Mouse (Mus musculus): ENCODE measurements around the gene Col15a1.
A peak's percentile ranks its signal among the peaks of the same experiment; 100 is the strongest.

The Col15a1 gene

DNA sequence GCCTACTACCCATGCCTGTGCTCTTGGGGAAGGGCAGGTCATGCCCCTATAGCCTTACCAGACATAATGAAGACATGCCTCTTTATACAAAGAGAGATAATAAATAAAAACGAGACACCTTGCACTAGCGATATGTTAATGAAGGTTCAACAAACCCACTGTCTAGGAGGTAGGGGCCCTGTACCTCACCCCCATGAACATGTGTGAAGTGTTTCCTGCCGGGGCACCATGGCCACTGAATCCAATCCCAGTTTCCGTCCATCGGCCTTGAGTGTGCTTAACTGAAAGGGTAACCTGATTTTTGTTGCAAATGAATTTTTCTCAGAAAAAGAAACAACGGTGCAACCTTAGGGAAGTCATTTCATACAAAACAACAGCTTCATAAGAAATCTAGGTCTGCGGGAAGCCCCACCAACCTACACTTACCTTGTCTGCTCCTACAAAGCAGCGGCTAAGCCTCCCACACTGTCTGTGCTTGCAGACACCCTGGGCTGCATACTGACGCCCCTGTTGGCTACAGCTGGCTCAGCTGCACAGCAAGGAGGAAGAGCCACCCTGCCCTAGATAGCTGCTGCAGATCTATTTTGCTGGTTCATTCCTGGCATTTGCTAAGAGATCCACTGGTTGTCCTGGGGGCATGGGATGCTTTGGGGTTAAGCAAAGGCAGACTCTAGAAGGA lies 64.6 kb downstream of the Col15a1 start:
- DNase-seq (ENCODE audit: inconsistent ontology term), result no peak

DNA sequence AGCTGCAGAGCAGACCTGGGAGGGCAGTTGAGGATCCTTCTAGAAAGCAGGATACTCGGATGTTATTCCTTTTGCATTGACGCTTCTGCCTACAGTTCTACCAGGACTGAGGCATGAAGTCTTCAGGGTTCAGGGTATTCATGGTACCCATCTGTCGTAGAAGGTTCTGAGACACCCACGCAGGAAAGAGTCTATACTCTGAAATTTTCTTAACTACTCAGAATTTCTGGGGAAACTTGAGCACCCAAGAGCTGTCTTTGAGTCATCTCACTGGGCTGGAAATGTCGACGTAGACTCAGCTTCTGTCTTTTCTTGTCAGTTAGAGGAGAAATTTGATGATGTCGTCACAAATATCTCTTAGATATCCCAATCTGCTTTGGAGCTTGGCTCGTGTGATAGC lies 65.8 kb downstream of the Col15a1 start:
- DNase-seq (ENCODE audit: inconsistent ontology term), result no peak

DNA sequence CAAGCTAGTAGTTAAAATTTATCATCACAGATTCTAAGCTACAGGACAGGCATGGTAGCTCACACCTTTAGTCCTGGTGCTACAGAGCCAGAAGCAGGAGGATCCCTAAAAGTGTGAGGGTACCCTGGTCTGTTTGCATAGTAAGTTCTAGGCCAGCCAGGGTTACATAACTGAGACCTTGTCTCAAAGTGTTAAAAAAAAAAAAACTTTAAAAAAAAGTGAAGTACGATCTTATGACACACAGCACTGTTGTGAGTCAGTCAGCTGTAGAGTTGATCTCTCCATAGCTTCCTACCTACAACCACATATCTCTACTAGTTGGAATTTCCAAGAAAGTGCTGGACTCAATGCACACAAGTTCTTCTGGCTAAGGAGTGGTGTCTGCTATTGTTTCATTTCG lies 67.0 kb downstream of the Col15a1 start:
- DNase-seq (ENCODE audit: inconsistent ontology term), result no peak

DNA sequence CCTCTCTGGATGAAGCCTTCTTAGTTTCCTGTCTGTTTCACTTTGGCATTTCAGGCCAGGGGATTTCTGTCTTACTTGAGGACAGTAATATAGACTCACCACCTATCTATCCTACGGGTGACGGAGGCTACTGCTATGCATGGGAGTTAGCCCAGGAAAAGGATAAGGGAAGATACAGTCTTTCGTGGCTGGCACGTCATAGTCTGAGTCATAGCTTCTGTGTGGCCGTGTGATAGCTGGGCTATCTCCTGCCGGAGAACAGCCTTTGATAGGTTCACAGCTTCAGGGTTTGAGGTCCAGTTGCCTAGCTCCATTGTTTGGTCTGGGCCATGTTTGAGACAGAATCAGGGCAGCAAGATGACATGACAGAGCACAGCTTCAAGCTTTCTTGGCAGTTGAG lies 70.4 kb downstream of the Col15a1 start:
- DNase-seq (ENCODE audit: inconsistent ontology term), result no peak

DNA sequence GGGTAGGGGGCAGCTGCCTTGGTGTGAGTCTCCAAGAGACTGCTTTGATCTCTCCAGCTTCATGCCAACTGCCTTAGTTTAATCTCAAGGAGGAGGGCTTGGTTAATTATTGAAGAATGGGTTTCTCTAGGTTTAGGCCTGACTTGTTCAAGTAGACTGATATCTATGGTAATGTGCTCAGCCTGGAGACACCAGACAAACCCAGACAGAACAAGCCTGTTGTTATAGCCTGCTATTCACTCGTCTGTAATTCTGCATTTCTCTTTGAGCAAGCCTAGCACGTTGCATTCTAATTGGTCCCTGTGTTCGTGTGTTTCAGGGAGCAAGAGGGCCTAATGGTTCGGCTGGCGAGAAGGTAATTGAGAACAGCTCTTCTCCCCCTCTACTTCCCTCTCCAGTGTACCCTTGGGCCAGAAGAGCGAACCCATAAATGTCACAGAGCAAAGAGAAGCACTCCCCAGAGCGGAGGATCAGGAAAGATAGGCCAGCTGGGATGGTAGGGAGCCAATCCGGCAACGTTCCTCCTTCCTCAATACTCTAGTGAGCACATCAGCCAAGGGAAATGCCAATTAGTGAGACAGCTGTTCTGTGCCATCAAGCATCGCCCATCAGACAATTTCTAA lies 71.2 kb downstream of the Col15a1 start:
- no peak for DNase-seq (ENCODE audit: inconsistent ontology term)

DNA sequence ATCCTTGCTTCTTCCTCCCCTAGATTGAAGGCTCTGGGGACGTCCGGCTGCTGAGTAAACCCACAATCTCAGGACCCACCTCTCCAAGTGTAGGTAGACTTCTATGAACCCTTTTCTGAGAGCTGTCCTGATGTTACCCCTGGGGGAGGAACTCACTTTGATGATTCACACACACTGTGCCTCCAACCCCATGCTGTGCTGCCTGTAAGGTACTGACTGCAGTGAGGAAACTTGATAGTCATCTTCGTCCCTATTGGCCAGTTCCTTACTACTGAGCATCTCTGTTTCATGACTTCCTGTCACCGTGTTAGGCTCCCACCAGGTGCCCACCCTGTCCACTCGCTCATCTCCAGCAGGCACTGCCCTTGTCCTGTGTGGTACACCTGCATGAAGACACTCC lies 72.2 kb downstream of the Col15a1 start:
- no peak for DNase-seq (ENCODE audit: inconsistent ontology term)

DNA sequence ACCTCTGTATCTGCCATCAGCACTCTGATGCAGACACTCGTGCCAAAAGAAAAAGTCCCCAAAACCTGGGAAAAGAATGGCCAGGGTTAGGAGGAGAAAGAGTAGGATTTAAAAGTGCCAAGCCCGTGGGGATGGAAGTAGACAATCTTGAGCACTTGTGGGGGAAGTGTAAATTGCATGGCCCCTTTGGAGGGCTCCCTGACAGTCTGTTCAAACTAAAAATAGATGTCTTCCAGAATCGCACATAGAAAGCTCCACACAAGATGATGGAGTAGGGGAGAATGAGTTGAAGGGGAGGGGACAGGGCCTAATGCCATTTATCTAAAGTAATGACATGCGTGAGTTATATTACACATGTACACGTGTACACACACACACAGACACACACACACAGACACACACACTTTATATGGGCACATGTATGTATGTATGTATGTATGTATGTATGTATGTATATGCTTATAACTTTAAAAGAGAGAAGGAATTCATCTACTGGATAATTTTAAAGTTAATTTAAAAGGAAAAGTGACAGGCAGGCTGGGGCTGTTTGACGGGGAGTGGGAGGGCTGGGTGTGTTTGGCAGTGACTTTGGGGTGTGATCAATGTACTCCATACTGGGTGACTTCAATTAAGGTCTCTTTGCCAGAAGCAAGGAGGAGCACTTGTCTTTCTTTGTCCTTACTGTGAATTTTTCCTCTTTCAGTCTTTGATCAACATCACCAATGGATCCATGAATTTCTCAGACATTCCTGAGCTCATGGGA lies 74.1 kb downstream of the Col15a1 start:
- no peak for DNase-seq (ENCODE audit: inconsistent ontology term)

DNA sequence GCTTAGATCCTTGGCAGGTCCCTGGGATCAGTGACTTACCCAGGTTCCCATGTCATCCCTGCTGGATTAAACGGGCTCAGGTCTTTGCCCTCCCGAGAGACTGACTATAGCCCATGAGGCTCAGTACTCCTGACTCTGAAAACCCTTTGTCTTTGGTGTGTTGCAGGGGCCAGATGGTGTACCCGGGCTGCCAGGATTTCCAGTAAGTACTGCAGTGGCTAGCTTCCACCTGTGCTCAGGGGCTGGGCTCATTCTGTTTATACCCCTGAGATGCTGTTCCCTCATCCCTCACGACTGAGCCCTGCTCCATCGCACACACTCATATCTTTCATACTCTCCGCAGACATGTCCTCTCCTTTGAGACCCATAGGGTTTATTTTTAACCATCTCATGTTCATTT lies 76.3 kb downstream of the Col15a1 start:
- DNase-seq (ENCODE audit: inconsistent ontology term), result no peak

DNA sequence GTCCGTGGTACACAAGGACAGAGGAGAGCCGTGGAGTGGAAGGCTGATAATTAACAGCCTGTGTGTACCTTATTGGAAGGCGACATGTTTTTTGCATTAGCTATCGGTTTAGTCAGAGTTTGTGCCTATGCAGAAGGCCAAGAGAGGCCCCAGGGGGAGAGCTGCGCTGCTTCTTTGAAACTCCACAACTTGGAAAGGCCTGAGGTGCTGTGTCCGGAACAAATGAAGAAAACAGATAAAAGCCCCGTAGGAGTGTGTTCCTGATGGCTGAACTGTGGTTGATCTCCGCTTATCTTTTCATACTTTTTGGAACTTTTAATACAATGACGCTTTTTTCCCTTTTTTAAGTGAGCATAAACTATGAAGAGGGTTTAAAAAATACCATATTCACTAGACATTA lies 76.9 kb downstream of the Col15a1 start:
- no peak for DNase-seq (ENCODE audit: inconsistent ontology term)

DNA sequence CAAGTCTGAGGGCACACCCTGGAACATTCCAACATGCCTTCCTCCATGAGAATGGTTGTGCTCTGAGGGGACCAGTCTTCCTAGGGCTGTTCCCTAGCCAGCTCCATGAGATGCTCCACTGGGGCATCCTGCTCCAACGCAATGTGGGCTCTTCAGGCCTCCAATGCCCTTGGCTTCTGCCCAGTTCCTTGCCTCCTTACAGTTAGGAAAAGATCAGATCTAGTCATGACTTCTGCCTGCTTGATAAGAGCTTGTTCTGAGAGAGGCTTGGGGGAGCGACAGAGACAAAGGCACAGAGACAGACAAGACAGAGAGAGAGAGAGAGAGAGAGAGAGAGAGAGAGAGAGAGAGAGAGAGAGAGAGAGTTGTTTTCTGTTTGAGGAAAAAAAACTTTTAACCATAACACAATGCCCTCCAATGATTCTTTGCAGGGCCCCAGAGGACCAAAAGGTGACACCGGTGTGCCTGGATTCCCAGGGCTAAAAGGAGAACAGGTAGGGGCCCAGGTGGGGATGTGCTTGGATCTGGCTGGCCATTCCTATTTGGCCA lies 78.7 kb downstream of the Col15a1 start:
- DNase-seq (ENCODE audit: inconsistent ontology term), result no peak

DNA sequence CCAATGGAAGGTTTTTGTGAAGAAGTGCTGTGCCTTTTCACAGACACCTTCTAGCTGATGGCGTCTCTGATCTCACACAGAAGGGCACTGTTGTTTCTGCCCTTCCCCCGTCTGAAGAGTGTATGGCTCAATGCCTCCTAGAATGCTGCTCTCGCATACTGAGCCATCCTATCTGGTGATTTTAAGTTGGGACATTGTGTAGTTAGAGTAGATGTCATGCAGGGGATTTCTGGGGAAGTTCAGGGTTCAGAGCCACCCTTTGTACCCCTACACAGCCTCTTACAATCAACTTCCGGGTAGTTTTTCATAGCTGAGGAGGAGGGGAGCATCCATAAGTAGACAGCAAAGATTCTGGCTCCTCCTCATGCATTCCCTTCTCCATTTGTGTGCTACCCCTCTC lies 79.5 kb downstream of the Col15a1 start:
- DNase-seq (ENCODE audit: inconsistent ontology term), result no peak

DNA sequence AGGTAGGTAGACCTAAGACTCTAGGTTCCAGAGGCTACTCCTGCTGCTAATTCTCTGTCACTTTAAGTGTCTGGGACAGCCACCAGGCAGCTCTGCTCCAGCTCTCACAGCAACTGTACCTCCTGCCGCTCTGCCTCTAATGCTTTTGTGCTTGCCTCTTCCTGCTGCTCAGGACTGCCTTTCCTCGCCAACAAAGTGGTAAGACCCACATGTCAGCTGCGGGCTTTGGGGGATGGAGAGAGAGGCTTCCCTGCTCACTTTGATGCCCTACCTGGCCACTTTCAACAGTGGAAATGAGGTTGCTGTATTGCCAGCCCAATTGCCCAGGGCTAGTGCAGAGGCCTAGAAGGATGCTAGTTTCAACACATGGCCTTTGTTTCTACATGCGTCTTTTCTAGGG lies 80.3 kb downstream of the Col15a1 start:
- DNase-seq (ENCODE audit: inconsistent ontology term), result no peak

DNA sequence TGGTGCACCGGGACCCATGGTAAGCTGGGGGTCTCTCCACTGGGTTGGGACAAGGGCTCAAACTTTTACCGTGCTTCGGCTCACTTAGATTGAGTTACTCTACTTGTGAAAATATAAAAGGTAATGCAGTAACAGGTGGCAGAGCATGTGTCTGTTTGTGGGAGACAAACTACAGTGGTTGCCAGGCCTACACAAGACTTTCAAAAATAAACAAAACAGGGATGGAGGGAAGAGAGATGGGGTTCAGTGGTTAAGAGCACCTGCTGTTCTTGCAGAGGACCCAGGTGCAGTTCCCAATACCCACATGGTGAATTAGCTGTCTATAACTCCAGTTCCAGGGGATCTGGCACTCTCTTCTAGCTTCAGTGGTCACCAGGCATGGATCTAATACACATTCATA lies 81.6 kb downstream of the Col15a1 start:
- DNase-seq (ENCODE audit: inconsistent ontology term), result no peak

DNA sequence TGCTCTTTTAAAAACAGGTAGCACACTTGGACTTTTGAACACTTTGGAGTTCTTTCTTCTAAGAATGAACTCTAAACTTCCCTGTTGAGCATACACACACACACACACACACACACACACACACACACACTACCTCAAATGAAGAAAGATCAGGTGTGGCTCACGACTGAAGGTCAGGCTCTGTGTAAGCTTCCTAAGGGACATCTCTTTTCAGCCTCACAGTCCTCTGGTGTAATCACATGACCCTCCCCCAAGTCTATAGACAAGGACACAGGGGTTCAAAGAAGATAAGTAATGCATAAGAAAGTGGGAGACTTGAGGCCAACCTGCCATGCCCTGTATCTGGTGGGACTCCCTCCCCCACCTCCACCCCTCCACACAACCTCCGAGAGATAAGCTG lies 82.5 kb downstream of the Col15a1 start:
- no peak for DNase-seq (ENCODE audit: inconsistent ontology term)

DNA sequence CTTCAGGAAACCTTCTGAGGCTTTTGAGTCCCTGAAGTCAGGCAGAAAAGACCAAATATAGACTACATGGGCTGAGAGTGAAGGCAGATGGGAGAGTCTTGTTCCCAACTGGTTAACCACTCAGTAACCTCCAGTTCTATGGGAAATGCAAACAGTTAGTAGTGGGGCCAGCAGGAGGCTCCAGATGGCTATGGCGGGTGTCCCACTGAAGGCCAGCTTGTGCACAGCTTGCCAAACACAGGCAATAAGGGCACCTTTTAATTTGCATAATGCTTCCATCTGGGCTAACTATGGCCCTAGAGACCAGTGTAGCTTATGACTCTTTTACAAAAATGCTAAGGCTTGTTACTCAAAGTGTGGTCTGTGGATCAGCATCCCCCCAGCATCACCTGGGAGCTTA lies 83.1 kb downstream of the Col15a1 start:
- no peak for DNase-seq (ENCODE audit: inconsistent ontology term)

DNA sequence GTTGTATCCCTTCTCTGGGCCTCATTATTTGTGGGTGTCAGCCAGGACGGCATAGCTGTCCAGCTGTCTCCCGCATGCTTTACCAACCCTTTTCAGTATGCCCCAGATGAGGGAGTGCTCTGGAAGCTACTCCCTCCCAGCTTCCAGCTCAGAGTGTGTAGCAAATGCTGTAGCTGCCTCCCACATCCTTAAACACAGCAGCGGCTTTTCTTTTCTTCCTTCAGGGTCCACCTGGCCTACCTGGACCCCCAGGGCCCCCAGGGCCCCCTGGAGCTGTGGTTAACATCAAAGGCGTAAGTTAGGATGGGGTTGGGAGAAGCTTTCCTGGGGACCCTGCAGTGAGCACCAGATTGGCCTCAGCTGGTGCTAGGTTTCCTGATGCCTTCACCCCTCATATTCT lies 85.0 kb downstream of the Col15a1 start:
- DNase-seq (ENCODE audit: inconsistent ontology term), result no peak

DNA sequence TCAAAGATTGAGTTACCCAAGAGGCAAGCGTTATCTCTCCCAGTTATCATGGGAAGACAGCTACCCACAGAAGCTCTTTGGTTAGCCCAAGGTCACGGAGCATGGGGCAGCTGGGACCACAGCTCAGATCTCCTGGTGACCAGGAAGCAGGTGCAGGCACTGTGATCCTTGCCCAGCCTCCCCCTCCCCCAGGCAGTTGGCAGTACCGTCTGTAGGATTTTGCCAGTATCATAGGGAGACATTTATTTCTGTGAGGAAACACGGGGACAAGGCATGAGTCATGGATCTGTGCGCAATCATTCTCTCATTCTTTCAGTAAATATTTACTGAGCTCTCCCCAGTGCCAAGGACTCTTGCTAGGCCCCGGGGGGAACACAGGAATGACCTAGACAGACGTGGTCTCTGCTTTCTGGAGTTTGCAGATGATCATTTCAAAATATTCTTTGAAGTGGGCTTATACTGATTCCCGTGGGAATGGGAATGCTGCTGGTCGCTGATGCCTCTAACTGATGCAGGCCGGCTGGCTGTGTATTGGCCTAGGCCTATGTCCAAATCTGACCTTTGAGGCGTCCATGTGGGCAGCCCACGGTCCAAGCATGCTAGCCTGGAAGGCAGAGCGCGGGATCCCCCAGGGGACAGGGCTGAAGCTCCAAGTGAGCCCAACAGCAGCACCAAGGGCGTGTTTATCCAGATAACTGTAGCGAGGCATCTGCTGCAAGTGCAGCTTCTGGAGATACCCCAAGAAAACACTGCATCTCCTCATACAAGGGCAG lies 86.0 kb downstream of the Col15a1 start:
- DNase-seq (ENCODE audit: inconsistent ontology term), result peak; percentile 93

DNA sequence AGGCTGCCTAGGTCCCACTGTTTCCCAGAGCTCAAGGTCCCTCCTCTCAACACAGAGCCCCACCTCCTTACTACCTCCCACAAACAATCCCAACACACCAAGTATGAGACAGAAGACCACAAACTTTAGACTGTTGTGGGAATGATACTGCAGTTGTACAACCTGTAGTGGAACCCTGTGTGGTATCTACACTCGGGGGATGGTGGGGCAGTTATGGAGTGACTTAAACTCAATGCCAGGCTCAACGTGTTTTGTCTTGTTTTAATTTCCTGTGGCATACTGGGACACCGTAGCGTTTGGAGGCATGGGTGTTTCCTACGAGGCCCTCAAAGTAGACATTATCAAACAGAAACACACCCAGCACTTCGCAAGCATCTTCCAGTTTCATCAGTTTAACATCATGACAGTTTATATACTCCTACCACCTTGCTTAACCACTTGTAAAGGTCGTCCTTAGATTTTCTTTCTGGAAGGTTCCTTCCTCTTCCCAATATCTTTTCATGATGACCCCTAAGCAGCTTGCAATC lies 86.6 kb downstream of the Col15a1 start:
- DNase-seq (ENCODE audit: inconsistent ontology term), result no peak

DNA sequence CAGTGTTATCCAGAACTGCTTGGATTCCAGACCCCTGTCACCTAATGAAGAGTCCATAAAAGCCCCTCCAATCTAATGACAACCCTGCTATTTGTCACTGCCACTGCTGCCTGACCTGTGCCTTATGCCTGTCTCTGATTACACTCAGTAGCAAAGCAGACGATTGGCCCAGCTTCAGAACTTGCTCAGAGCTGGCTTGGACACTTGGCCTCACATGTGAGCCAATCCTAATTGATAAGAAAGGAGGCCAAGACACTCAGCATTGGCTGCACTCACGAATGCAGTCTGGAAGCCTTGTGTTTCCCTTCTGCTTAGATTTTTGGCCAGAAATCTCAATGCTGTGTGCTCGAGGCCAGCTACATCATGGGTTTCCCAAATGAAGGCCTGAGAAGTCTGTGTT lies 87.6 kb downstream of the Col15a1 start:
- DNase-seq (ENCODE audit: inconsistent ontology term), result no peak

DNA sequence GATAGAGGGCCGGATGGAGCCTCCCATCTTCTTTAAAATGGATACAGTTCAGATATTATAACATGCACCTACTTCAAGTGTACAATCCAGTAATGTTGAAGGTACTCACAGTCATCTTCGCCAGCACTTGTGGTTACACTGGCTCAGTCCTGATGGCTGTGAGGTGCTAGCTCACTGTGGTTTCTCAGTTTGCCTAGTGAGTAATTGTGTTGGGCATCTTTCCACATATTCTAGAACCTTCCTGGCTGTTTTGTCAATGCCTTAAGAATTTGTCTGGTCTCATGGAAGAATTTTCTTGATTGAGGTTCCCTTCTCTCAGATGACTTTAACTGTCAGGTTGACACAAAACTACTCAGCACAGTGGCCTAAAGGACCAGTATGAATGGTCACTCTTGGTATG lies 92.7 kb downstream of the Col15a1 start:
- DNase-seq (ENCODE audit: inconsistent ontology term), result peak; percentile 36

DNA sequence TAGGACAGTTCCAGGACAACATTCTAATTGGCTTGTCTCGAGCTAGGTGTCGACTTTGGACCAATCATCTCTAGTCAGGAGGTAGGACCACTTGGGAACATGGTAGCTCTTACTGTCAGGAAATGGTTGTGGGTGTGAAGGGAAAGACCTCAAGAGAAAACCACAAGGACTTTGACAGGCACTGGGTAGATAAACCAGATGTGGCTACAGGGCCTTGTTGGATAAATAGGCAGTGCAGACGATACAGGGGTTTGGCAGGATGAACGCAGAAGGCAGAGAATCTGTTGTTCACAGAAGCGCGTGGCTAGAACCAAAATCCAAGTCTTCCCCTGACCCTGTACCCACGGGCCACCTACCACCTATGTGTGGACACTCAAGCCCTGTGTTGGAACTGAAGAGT lies 94.6 kb downstream of the Col15a1 start:
- DNase-seq (ENCODE audit: inconsistent ontology term), result no peak
